Mouse (Mus musculus): Measurements from ENCODE around the gene Pacrg.

- no peak for TF ChIP-seq CTCF (IDR thresholded peaks at IDR 0.05; ENCODE audit: low read depth)
- TF ChIP-seq EP300 (optimal IDR thresholded peaks at IDR 0.05) = no peak
Observed at GRCm38 (mm10) chr17:10514812-10515211, 325.3 kb downstream of the Pacrg start.

Data from stomach, postnatal 0 days (tissue).